Mouse (Mus musculus): ENCODE measurements around the gene Tmem80.

DNA sequence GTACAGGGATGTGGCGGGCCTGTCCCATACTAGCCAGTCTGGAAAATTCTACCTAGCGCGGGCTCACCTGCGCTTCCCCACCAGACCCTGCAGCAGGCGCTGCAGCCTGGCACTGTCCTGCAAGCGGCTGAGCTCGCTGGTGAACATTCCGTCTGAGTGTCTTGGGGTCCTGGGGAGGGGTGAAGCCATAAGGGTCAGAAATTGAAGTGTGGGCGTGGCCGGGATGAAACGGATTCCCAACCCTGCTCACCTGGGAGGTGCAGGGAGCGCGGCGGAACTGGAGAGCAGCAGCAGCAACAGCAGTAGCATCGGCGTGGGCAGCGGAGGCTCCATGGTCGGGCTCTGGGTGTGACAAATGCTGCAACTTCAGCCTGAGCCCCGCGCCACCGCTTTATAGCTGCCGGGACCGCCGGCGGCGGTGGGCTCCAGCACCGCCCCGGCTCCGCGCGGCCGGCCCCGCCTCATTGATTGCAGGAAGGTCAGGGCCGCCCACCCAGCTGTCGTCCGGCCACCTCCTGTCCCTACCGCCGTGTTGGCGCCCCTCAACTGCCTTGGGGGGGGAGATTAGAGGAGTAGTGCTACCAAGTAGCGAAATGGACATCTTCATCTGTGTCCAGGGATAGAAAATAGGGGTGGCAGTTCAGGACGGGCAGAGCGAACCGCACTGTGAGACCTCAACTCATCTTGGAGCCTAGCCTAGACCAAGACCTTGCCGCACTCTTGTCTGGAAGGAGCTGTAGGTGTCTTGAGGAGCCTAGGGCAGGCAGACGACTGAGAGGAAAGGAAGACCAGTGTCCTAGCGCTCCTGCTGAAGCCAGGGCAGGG, 48.6 kb upstream of the Tmem80 start, which contains the start of gene Sct:
- TF ChIP-seq CTCF (IDR thresholded peaks at IDR 0.05; ENCODE audit: borderline replicate concordance, insufficient read depth, low read depth, low read length): peak; percentile 70
- no peak for TF ChIP-seq POLR2A (IDR thresholded peaks at IDR 0.05; ENCODE audit: borderline replicate concordance, insufficient read depth, low read length)

All from cerebellum, adult 2 months (tissue).